Mouse (Mus musculus): ENCODE measurements around the gene Taldo1.

DNA sequence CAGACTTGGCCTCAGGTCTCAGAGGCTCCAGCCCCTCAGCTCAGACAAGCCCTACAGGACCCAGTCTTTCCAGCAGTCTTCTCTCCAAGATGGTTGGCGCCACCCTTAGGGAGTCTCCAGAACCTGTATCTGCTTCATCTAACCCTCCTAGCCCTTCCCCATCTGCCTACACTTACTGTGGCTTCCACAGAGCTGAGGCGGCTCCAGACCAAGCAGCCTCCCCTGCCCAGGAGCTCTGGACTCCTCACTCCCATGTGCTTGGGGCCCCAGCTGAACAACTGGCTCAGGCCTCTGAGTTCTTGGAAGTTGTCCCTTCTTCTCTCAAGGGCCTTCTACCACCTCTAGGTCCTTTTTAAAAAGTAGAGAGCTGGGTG is 28.3 kb upstream of the Taldo1 start:
- TF ChIP-seq CTCF (IDR thresholded peaks at IDR 0.05; ENCODE audit: low read depth) (no peak), EP300 (optimal IDR thresholded peaks at IDR 0.05) (no peak)

Data from stomach, postnatal 0 days (tissue).